Mouse (Mus musculus) bone marrow, adult 2 months (tissue): ENCODE measurements around the gene Pkn3.

ENCODE experiments used
- CTCF ChIP-seq: fragments of 200-500 bp; IDR thresholded peaks from 2 replicates; pipeline ENCODE4 v1.5.1; 2011; ENCODE audit warnings: low read length, control low read depth; ENCODE audit not compliant: control insufficient read depth, insufficient read depth
- POLR2A ChIP-seq: fragments of 200-500 bp; IDR thresholded peaks from 2 replicates; pipeline ENCODE4 v1.6.1; 2011; ENCODE audit warnings: low read depth, mild to moderate bottlenecking, control low read depth, low read length, borderline replicate concordance; ENCODE audit not compliant: control insufficient read depth

DNA sequence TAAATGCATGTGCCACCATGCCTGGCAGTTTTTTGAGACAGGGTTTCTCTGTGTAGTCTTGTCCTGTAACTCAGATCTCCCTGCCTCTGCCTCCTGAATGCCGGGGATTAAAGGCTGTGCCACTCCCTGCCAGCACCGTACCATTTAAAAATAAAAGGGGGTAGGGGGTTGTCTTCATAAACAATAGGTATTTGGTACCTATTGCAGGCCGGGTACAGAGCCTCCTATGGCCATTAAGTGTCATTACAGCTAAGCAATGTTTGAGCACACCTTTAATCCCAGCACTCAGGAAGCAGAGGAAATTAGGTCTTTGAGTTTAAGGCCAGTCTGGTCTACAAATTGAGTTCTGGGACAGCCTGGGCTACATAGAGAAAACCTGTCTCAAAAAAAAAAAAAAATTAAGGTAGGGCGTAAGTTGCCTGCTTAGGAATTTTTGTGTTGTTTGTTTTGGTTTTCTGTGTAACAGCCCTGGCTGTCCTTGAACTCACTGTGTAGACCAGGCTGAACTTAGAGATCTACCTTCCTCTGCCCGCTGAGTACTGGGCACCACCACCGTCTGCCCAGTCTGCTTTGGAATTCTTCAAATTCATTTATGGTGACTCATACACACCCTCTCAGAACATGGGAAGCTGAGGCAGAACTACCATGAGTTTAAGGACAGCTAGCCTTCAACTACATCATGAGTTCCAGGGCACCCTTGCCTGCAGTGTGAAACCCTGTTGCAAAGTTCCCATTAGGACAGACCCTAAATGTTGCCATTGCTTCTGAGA, 25.3 kb upstream of the Pkn3 start:
- TF ChIP-seq CTCF: no peak
- no peak for TF ChIP-seq POLR2A
